Mouse (Mus musculus) embryonic facial prominence, embryonic 15.5 days (tissue): ENCODE results near the gene Ltb. TPM values are rescaled to one million over a fixed set of nuclear protein-coding genes. Genes with fewer than 3 reads are reported as not detected.

ENCODE experiments used
- ATAC-seq: fragments of 200-750 bp; cut with Nextera tagmentation; 2 replicates; pipeline ENCODE4 v1.8.0; 2017; ENCODE audit warnings: low read depth, moderate TSS enrichment; ENCODE audit not compliant: insufficient number of reproducible peaks, low FRiP score, low TSS enrichment
- H3K27ac ChIP-seq: fragments of 300-500 bp; sonication (generic); replicated peaks from 2 replicates; pipeline ENCODE4 v1.5.1; 2015; ENCODE audit warnings: mild to moderate bottlenecking, inconsistent platforms
- H3K27me3 ChIP-seq: fragments of 300-500 bp; sonication (generic); 2 replicates; pipeline ENCODE4 v1.6.1; 2015; ENCODE audit warnings: inconsistent platforms
- H3K36me3 ChIP-seq: fragments of 300-500 bp; sonication (generic); 2 replicates; pipeline ENCODE4 v1.6.1; 2015; ENCODE audit warnings: mild to moderate bottlenecking, inconsistent platforms
- H3K4me1 ChIP-seq: fragments of 300-500 bp; sonication (generic); 2 replicates; pipeline ENCODE4 v1.6.1; 2015; ENCODE audit warnings: inconsistent platforms
- H3K4me2 ChIP-seq: fragments of 300-500 bp; sonication (generic); replicated peaks from 2 replicates; pipeline ENCODE4 v1.6.1; 2015; ENCODE audit warnings: mild to moderate bottlenecking, inconsistent platforms
- H3K4me3 ChIP-seq: fragments of 300-500 bp; sonication (generic); replicated peaks from 2 replicates; pipeline ENCODE4 v1.5.1; 2015; ENCODE audit warnings: mild to moderate bottlenecking, inconsistent platforms
- H3K9ac ChIP-seq: fragments of 300-500 bp; sonication (generic); 2 replicates; pipeline ENCODE4 v1.6.1; 2015; ENCODE audit warnings: inconsistent platforms
- H3K9me3 ChIP-seq: fragments of 300-500 bp; sonication (generic); replicated peaks from 2 replicates; pipeline ENCODE4 v1.6.1; 2016; ENCODE audit warnings: inconsistent platforms
- WGBS: fragments of 180-500 bp; shearing (Covaris S2); methylation state at CpG from one replicate; pipeline ENCODE4 v1.1.7; 2015; 5-methylcytosine and 5-hydroxymethylcytosine counted together
- polyA plus RNA-seq: library from polyadenylated mRNA; unstranded; fragments of >200 nt; fragmentation: Nextera tagmentation; extraction: Ambion mirVana; gene quantifications from 2 replicates; pipeline ENCODE4 v1.2.1, GENCODE M21; 2015

The Ltb gene
- polyA plus RNA-seq, 1 experiment from 2014 or later, result 2.3 TPM

DNA sequence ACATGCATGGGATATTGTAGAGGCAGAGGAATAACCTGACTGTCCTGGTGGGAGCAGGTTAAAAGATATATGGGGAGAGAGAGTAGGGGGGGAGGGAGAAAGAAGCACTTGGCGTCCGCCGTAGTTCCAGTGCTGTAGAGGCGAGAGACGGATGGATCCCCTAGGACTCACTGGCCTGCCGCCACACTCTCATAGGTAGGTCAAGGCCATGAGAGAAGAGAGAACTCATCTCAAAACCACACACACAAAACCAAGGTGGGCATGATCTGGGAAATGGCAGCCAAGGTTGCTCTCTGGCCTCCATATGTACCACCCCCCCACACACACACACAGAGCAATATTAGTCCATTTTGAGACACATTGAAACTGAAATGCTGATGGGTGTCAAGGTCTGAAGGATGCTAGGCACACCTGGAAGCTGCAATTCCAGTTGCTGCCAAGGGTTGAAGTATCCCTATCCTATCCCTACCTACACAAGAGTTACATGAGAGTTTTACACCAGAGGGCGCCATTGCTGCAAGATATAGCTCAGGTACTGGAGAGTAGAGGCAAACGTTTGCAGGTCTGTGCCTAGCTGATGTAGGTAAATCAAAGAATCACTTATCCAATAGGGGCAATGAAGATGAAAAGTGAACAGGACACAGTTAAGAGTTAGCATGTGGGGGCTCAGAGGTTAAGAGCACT, 27.7 kb upstream of the Ltb start:
- Histone ChIP-seq H3K9ac (no peak overlapping the region), H3K27ac (peak overlapping the region; percentile 100), H3K36me3 (peaks cover 9% of the 10 kb centered on the region), H3K27me3 (no peaks in the 10 kb centered on the region), H3K9me3 (no peaks in the 10 kb centered on the region), H3K4me2 (peak overlapping the region; percentile 50; the same call in 1 of the 2 replicates), H3K4me3 (no peak overlapping the region), H3K4me1 (peaks cover 28% of the 10 kb centered on the region)
- no peak for ATAC-seq
- 72% methylated on average over 8 of the region's 8 CpGs for WGBS

GRCm38 (mm10) chr17:35167794-35168193, 26.4 kb upstream of the Ltb start:
- no peak overlapping the region for H3K4me3 ChIP-seq
- H3K4me2 ChIP-seq, result no peak overlapping the region
- WGBS, result 88% methylated on average over 7 of the region's 7 CpGs
- no peak overlapping the region for H3K9ac ChIP-seq
- no peak for ATAC-seq
- H3K9me3 ChIP-seq, result no peaks in the 10 kb centered on the region
- no peak overlapping the region for H3K27ac ChIP-seq
- H3K4me1 ChIP-seq, result peaks cover 16% of the 10 kb centered on the region
- H3K36me3 ChIP-seq, result no peaks in the 10 kb centered on the region
- H3K27me3 ChIP-seq, result no peaks in the 10 kb centered on the region

DNA sequence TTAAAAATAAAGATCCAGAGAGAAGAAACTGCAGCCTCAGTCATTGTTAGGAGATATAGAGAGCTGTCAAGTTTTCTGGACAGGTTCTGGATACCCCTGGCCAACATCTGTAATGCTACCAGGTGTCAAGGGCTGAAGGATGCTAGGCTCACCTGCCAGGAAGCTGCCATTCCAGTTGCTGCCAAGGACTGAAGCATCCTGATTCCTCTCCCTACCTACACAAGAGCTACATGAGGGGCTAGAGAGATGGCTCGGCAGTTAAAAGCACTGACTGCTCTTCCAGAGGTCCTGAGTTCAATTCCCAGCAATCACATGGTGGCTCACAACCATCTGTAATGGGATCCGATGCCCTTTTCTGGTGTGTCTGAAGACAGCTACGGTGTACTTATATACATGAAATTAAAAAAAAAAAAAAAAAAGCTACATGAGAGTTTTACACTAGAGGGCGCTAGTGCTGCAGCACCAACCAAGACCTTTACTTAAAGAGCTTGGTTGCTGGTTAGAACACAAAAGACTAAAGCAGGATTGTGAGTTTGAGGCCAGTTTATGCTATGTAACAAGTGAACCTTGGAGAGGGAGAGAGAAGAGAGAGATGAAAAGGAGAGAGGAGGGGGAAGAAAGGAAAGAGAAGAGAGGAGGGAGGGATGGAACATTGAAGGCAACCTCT, 25.6 kb upstream of the Ltb start:
- ATAC-seq, result no peak
- Histone ChIP-seq H3K27ac (no peak overlapping the region), H3K36me3 (no peaks in the 10 kb centered on the region), H3K4me1 (peaks cover 18% of the 10 kb centered on the region), H3K9ac (no peak overlapping the region), H3K4me2 (no peak overlapping the region), H3K27me3 (no peaks in the 10 kb centered on the region), H3K9me3 (no peaks in the 10 kb centered on the region), H3K4me3 (no peak overlapping the region)
- 18% methylated on average over 4 of the region's 4 CpGs for WGBS

- Histone ChIP-seq H3K27ac (peak overlapping the region; percentile 72), H3K4me2 (no peak overlapping the region), H3K36me3 (no peaks in the 10 kb centered on the region), H3K4me3 (no peak overlapping the region), H3K9ac (no peak overlapping the region), H3K9me3 (no peaks in the 10 kb centered on the region), H3K27me3 (no peaks in the 10 kb centered on the region), H3K4me1 (peaks cover 18% of the 10 kb centered on the region)
- WGBS, result 62% methylated on average over 11 of the region's 11 CpGs
- no peak for ATAC-seq
Observed at GRCm38 (mm10) chr17:35172445-35173234, 21.6 kb upstream of the Ltb start.

DNA sequence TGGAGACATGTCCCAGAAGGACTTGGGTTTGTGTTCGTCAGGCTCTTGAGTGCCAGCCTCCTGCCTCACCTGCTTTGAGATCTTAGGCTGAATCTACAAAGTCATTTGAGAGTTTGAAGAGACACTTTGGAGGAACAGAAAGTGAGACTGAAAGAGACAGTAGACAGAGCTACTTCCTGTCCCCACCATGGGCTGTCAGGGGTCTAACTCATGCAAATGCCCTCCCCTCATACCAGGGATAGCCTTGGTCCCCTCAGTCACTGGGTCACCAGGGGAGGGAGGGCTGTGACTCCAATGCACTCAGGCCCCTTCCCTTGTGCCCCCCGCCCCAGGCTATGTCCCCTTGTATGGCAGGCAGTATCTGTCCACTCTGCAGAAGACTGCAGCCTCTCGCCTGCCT, 20.9 kb upstream of the Ltb start:
- H3K9ac ChIP-seq, result no peak overlapping the region
- no peak overlapping the region for H3K4me2 ChIP-seq
- no peaks in the 10 kb centered on the region for H3K27me3 ChIP-seq
- ATAC-seq, result no peak
- H3K9me3 ChIP-seq, result no peaks in the 10 kb centered on the region
- peak overlapping the region; percentile 72 for H3K27ac ChIP-seq
- WGBS, result 67% methylated on average over 3 of the region's 3 CpGs
- no peaks in the 10 kb centered on the region for H3K36me3 ChIP-seq
- H3K4me1 ChIP-seq, result peaks cover 18% of the 10 kb centered on the region
- no peak overlapping the region for H3K4me3 ChIP-seq

DNA sequence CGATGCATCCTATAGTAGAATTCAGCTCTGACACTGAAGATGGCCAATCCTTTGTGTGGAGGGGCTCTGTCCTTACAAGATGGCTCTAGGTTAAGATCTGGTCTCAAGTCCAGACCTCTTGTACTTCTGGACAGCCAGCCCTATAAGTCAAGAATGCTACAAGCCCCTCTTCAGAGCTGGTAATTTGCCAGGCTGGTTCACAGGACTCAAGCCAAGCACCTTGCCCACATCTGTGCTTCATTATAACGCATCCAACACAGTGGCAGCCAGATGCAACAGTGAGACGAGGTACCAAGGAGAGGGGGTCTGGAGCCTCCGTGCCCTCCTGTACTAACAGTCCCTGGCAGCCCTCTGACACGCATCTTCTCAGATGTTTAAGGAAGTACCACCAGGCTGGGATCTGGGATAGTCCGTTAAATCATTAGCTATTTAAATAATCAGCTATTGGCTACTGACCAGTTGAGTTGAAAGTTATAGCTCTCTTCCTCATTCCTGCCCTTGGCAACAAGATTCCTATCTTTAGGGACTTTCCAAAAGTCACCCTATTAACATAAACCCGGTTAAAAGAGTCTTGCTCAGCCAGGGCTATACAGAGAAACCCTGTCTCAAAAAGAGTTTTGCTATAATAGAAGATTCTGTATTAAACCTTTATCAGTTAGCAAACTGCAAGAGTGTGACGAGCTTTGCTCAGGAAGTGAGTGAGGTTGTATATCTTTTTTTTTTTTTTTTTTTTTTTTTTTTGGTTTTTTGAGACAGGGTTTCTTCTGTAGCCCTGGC, 19.9 kb upstream of the Ltb start:
- H3K4me3 ChIP-seq, result no peak overlapping the region
- H3K27ac ChIP-seq, result 0 out of 2 replicates have a peak overlapping the region, but pooled peaks have one; percentile 22
- H3K4me2 ChIP-seq, result no peak overlapping the region
- ATAC-seq, result no peak
- peaks cover 18% of the 10 kb centered on the region for H3K4me1 ChIP-seq
- WGBS, result 52% methylated on average over 8 of the region's 8 CpGs
- H3K9me3 ChIP-seq, result no peaks in the 10 kb centered on the region
- no peak overlapping the region for H3K9ac ChIP-seq
- no peaks in the 10 kb centered on the region for H3K27me3 ChIP-seq
- H3K36me3 ChIP-seq, result no peaks in the 10 kb centered on the region

DNA sequence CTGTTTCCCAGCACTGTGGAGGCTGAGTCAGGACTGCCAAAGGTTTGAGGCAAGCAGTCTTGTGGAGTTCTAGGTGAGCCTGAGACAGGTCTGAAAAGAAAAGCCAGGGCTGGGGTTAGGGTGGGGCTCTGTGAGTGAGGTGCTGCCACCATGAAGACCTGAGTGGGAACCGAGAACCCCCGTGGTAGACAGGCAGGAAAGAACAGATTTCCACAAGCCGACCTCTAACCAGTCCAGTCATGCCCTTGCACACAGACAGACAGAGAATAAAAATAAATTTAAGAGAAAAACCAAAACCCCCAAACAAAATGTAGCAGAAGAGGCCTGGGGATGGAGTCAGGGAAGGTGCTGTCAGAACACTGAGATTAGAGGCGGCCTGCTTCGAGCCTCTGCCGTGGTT, 18.9 kb upstream of the Ltb start:
- Histone ChIP-seq H3K9me3 (no peaks in the 10 kb centered on the region), H3K27ac (no peak overlapping the region), H3K4me3 (no peak overlapping the region), H3K36me3 (no peaks in the 10 kb centered on the region), H3K27me3 (no peaks in the 10 kb centered on the region), H3K4me2 (no peak overlapping the region), H3K4me1 (peaks cover 18% of the 10 kb centered on the region), H3K9ac (no peak overlapping the region)
- ATAC-seq, result no peak
- WGBS, result 61% methylated on average over 6 of the region's 6 CpGs

GRCm38 (mm10) chr17:35175968-35176367, 18.3 kb upstream of the Ltb start, which contains the start of gene Aif1:
Gene Aif1 (minus strand): TSS chr17:35176068.
- H3K4me1 ChIP-seq, result peaks cover 18% of the 10 kb centered on the region
- 47% methylated on average over 2 of the region's 2 CpGs for WGBS
- no peak for ATAC-seq

GRCm38 (mm10) chr17:35178528-35178927, 15.7 kb upstream of the Ltb start:
- Histone ChIP-seq H3K9ac (no peak overlapping the region), H3K9me3 (no peaks in the 10 kb centered on the region), H3K36me3 (no peaks in the 10 kb centered on the region), H3K4me1 (peaks cover 10% of the 10 kb centered on the region), H3K27me3 (no peaks in the 10 kb centered on the region), H3K4me3 (no peak overlapping the region), H3K4me2 (no peak overlapping the region), H3K27ac (no peak overlapping the region)
- 10% methylated on average over 5 of the region's 5 CpGs for WGBS
- peak; percentile 39; the same call in 1 of the 2 replicates for ATAC-seq

More at GRCm38 (mm10) chr17:35175968-35176367, 18.3 kb upstream of the Ltb start, which contains the start of gene Aif1:
- Histone ChIP-seq H3K4me3 (no peak within 1 kb of the TSS), H3K27me3 (no peaks in the 10 kb centered on the region), H3K36me3 (no peaks in the 10 kb centered on the region), H3K4me2 (no peak within 1 kb of the TSS), H3K27ac (no peak within 1 kb of the TSS), H3K9ac (no peak within 1 kb of the TSS), H3K9me3 (no peaks in the 10 kb centered on the region)

DNA sequence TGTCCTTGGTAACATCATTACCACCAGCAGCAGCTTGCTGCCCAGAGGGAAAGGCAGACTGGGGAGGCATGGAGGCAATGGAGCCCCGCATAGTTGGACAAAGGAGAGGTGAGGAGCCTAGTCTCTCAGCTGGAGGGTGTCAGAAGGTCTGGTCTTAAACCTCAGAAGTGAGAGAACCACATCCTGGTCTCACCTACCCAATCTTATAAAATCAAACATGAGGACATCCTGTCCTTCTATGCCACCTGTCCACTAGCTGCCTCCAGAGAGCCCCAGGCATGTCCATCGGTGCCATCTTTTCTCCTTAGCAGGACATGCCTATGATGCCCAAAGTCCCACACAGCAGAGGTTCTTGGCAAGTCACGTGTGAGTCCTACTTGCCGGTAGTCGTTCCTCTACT, 14.1 kb upstream of the Ltb start:
- no peak overlapping the region for H3K4me2 ChIP-seq
- H3K4me1 ChIP-seq, result no peaks in the 10 kb centered on the region
- no peaks in the 10 kb centered on the region for H3K9me3 ChIP-seq
- H3K27me3 ChIP-seq, result no peaks in the 10 kb centered on the region
- H3K27ac ChIP-seq, result no peak overlapping the region
- no peak for ATAC-seq
- H3K4me3 ChIP-seq, result no peak overlapping the region
- no peak overlapping the region for H3K9ac ChIP-seq
- 75% methylated on average over 5 of the region's 5 CpGs for WGBS
- H3K36me3 ChIP-seq, result no peaks in the 10 kb centered on the region
